Mouse (Mus musculus) small intestine, adult 2 months (tissue): ENCODE results near the gene Large2. TPM values are rescaled to one million over a fixed set of nuclear protein-coding genes. Genes with fewer than 3 reads are reported as not detected.
A peak's percentile ranks its signal among the peaks of the same experiment; 100 is the strongest.

Experiments
- H3K27ac ChIP-seq: fragments of 200-500 bp; 2 replicates; pipeline ENCODE4 v1.5.1; 2012; ENCODE audit warnings: low read depth, low read length, control low read depth, inconsistent platforms; ENCODE audit not compliant: insufficient read depth
- H3K27me3 ChIP-seq: fragments of 200-500 bp; 2 replicates; pipeline ENCODE4 v1.6.1; 2012; ENCODE audit warnings: mild to moderate bottlenecking, moderate library complexity, low read length, inconsistent platforms; ENCODE audit not compliant: control insufficient read depth, insufficient read depth
- H3K36me3 ChIP-seq: fragments of 200-500 bp; 2 replicates; pipeline ENCODE4 v1.6.1; 2012; ENCODE audit warnings: mild to moderate bottlenecking, low read length, control low read depth, inconsistent platforms; ENCODE audit not compliant: control insufficient read depth, insufficient read depth
- H3K4me1 ChIP-seq: fragments of 200-500 bp; 2 replicates; pipeline ENCODE4 v1.6.1; 2012; ENCODE audit warnings: low read length, inconsistent platforms, mixed read lengths; ENCODE audit not compliant: control insufficient read depth, insufficient read depth, insufficient read length
- H3K4me3 ChIP-seq: fragments of 200-500 bp; 2 replicates; pipeline ENCODE4 v1.5.1; 2012; ENCODE audit warnings: low read depth, mild to moderate bottlenecking, control low read depth, inconsistent platforms, low read length, moderate library complexity
- CTCF ChIP-seq: fragments of 200-500 bp; IDR thresholded peaks from 2 replicates; pipeline ENCODE4 v1.5.1; 2012; ENCODE audit warnings: low read depth, mild to moderate bottlenecking, control low read depth, inconsistent platforms, low read length, moderate library complexity, mixed read lengths; ENCODE audit not compliant: insufficient replicate concordance, insufficient read length; ENCODE audit errors: extremely low read depth
- POLR2A ChIP-seq: fragments of 200-500 bp; IDR thresholded peaks from 2 replicates; pipeline ENCODE4 v1.6.1; 2012; ENCODE audit warnings: low read depth, mild to moderate bottlenecking, control low read depth, inconsistent platforms, low read length, moderate library complexity
- WGBS: fragments of 180-500 bp; shearing (Covaris S2); methylation state at CpG from one replicate; pipeline ENCODE4 v1.1.7; 2018; 5-methylcytosine and 5-hydroxymethylcytosine counted together
- polyA plus RNA-seq: library from polyadenylated mRNA; depleted of rRNA; stranded (reverse); fragments of >200 nt; gene quantifications from 2 replicates; pipeline ENCODE4 v1.2.3, GENCODE M21; 2012; rRNA removed

The Large2 gene
- polyA plus RNA-seq: 12.3 and 15.6 TPM in 2 replicates

DNA sequence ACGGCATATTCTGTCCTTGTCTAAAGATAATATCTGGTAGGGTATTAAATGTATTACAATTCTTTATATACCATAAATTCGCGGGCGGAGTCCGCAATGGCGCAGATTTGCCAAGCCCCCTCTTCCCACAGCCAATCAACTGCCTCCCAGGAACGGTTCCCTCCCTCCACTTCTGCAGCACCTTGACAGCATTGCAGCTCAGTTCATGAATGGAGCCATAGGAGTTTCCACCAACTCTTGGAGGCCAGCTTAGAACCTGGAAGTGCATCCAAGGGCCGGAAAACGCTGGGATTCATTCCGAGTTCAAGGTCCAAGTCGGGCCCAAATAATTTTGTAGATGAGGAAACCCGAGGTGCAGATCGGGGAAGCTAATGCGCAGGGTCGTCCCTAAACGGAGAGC lies at the start of gene Large2, which contains the start of gene Pex16:
Gene Large2, minus strand, starts transcription at position 356 of the 400 bp plus-strand sequence.
Gene Pex16, plus strand, starts transcription at position 163 of the 400 bp plus-strand sequence.
- WGBS: under 1% methylated on average over 16 of the region's 16 CpGs
- H3K4me3 ChIP-seq: peak within 1 kb of the TSS; percentile 78
- H3K36me3 ChIP-seq: peaks cover 23% of the 10 kb centered on the region
- H3K4me1 ChIP-seq: peaks cover 43% of the 10 kb centered on the region
- peak within 1 kb of the TSS; percentile 92 for H3K27ac ChIP-seq
- TF ChIP-seq POLR2A: no peak
- no peak for TF ChIP-seq CTCF
- no peaks in the 10 kb centered on the region for H3K27me3 ChIP-seq

GRCm38 (mm10) chr2:92423702-92424461 lies 49.2 kb upstream of the Large2 start:
- H3K4me1 ChIP-seq: peaks cover 13% of the 10 kb centered on the region
- H3K27me3 ChIP-seq: no peaks in the 10 kb centered on the region
- 45% methylated on average over 9 of the region's 9 CpGs for WGBS
- no peak for TF ChIP-seq CTCF
- no peak for TF ChIP-seq POLR2A
- H3K27ac ChIP-seq: peak overlapping the region; percentile 80
- peaks cover 38% of the 10 kb centered on the region for H3K36me3 ChIP-seq
- no peak overlapping the region for H3K4me3 ChIP-seq

GRCm38 (mm10) chr2:92423156-92423555 lies 48.5 kb upstream of the Large2 start:
- WGBS: 94% methylated on average over 9 of the region's 9 CpGs
- TF ChIP-seq POLR2A: no peak
- no peak for TF ChIP-seq CTCF
- Histone ChIP-seq H3K27ac (peak overlapping the region; percentile 40; the same call in 1 of the 2 replicates), H3K4me1 (peaks cover 13% of the 10 kb centered on the region), H3K27me3 (no peaks in the 10 kb centered on the region), H3K36me3 (peaks cover 42% of the 10 kb centered on the region), H3K4me3 (no peak overlapping the region)

- no peaks in the 10 kb centered on the region for H3K27me3 ChIP-seq
- H3K4me3 ChIP-seq: no peak overlapping the region
- H3K4me1 ChIP-seq: peaks cover 13% of the 10 kb centered on the region
- no peak overlapping the region for H3K27ac ChIP-seq
- 81% methylated on average over 10 of the region's 10 CpGs for WGBS
- peaks cover 46% of the 10 kb centered on the region for H3K36me3 ChIP-seq
- TF ChIP-seq CTCF: peak; percentile 35; the same call in 1 of the 2 replicates
- TF ChIP-seq POLR2A: no peak
Measured at GRCm38 (mm10) chr2:92422388-92423135, 47.9 kb upstream of the Large2 start.

DNA sequence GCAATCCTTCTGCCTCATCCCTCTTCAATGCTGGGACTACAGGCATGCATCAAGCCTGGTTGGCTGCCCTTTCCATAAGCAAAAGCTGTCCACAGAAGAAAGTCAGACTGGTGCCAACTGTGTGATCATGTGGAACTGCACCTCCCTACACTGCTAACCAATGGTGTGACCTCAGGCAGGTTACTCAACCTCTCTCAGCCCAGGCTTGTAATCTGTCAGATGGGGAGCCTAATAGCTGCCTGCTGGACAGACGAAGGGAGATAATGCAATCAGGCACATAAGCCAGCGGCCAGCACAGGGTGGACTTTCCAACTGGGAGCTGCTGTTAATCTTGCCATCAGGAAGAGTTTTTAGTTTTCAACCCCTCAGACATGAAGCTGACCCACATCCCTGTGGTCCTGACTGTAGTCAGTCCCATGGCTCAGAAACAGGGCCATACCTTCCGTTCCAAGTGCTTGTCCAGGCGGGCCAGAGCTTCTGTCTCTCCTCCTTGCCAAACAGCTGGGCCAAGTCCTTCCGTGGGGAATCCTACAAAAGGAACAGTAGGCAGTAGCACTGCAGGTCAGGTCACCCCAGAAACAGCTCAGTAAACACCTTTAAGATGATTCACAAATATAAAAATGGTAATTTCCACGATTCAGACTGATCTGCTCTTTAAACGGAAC lies 47.2 kb upstream of the Large2 start:
- no peak overlapping the region for H3K4me3 ChIP-seq
- peaks cover 12% of the 10 kb centered on the region for H3K4me1 ChIP-seq
- no peak for TF ChIP-seq CTCF
- TF ChIP-seq POLR2A: no peak
- peaks cover 51% of the 10 kb centered on the region for H3K36me3 ChIP-seq
- no peak overlapping the region for H3K27ac ChIP-seq
- H3K27me3 ChIP-seq: no peaks in the 10 kb centered on the region
- 92% methylated on average over 7 of the region's 7 CpGs for WGBS

GRCm38 (mm10) chr2:92411705-92412104 lies 37.0 kb upstream of the Large2 start:
- H3K27me3 ChIP-seq: no peaks in the 10 kb centered on the region
- H3K36me3 ChIP-seq: peaks cover 69% of the 10 kb centered on the region
- 86% methylated on average over 10 of the region's 10 CpGs for WGBS
- no peak overlapping the region for H3K27ac ChIP-seq
- TF ChIP-seq CTCF (no peak), POLR2A (no peak)
- no peaks in the 10 kb centered on the region; the same call in 1 of the 2 replicates for H3K4me1 ChIP-seq
- H3K4me3 ChIP-seq: no peak overlapping the region

- Histone ChIP-seq H3K36me3 (peaks cover 53% of the 10 kb centered on the region), H3K4me1 (no peaks in the 10 kb centered on the region; the same call in 1 of the 2 replicates), H3K4me3 (no peak overlapping the region), H3K27me3 (no peaks in the 10 kb centered on the region), H3K27ac (no peak overlapping the region)
- 90% methylated on average over 18 of the region's 18 CpGs for WGBS
- TF ChIP-seq POLR2A (no peak), CTCF (no peak)
Measured at GRCm38 (mm10) chr2:92408309-92409045, 33.8 kb upstream of the Large2 start.
